Mouse (Mus musculus): ENCODE results near the gene Slfn5. TPM values are rescaled to one million over a fixed set of nuclear protein-coding genes. Genes with fewer than 3 reads are reported as not detected.
A peak's percentile ranks its signal among the peaks of the same experiment; 100 is the strongest.

The Slfn5 gene
- total and polyA plus RNA-seq, 3 experiments, result 0.07 to 0.17 (median 0.11) TPM

DNA sequence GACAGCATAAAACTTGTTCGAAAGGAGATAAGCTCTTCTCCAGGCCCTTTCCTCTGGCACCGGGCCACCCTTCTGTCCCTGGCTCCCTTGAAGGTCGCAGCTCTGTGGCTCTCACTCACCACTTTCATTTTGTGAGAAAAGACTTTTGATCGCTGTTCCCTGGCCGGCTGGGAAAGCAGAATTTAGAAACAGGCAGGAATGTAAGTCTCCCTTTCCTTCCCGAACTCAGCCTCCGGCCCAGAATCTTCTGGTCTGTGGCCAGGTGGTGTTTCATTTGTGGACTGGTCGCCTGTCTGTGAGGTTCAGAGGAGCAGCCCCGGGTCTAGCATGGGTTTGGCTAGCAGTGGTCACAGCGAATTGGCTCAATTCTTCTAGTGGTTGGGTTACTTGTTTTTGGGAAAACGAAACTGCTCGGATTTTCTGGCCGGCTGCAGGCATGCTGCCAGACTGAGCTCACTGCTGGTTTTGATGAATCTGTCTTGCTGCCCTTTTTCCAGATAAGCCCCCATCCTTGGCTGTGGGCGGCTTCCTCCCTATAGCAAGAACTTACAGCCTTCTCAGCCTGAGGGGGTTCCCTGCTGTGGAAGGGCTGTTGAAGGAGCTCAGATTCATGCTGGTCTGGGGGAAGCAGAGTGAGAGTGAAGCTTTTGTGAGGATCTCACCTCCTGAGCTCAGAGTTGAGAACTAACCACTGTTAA is 40.5 kb downstream of the Slfn5 start, which contains the start of gene Slfn9 (continued):
- 0 out of 2 replicates have a peak, but pooled peaks have one; percentile 17 for TF ChIP-seq ETS1 (conservative IDR thresholded peaks at IDR 0.05; ENCODE audit: low read depth, low read length)
- TF ChIP-seq CHD2 (IDR thresholded peaks at IDR 0.05; ENCODE audit: low read length), result 0 out of 2 replicates have a peak, but pooled peaks have one; percentile 34
- peak; percentile 62 for TF ChIP-seq SIN3A (IDR thresholded peaks at IDR 0.05; ENCODE audit: low read length)
- TF ChIP-seq POLR2A (IDR thresholded peaks at IDR 0.05; ENCODE audit: low read depth, low read length), result peak; percentile 40; the same call in 1 of the 2 replicates
- TF ChIP-seq TBP (conservative IDR thresholded peaks at IDR 0.05; ENCODE audit: low read depth, low read length), result no peak
- TF ChIP-seq ZMIZ1 (IDR thresholded peaks at IDR 0.05; ENCODE audit: low read depth, low read length), result no peak
- TF ChIP-seq CTCF (conservative IDR thresholded peaks at IDR 0.05 in 1 of 2, IDR thresholded peaks at IDR 0.05 in 1 of 2; ENCODE audit: low read depth in 2 of 2, low read length in 2 of 2), result no peak
- TF ChIP-seq TCF12 (IDR thresholded peaks at IDR 0.05; ENCODE audit: low read depth, low read length), result peak; percentile 59
- TF ChIP-seq IRF4 (IDR thresholded peaks at IDR 0.05; ENCODE audit: low read depth, low read length), result 0 out of 2 replicates have a peak, but pooled peaks have one; percentile 11
- no peak for TF ChIP-seq JUN (IDR thresholded peaks at IDR 0.05; ENCODE audit: insufficient read depth, low read depth, low read length)

DNA sequence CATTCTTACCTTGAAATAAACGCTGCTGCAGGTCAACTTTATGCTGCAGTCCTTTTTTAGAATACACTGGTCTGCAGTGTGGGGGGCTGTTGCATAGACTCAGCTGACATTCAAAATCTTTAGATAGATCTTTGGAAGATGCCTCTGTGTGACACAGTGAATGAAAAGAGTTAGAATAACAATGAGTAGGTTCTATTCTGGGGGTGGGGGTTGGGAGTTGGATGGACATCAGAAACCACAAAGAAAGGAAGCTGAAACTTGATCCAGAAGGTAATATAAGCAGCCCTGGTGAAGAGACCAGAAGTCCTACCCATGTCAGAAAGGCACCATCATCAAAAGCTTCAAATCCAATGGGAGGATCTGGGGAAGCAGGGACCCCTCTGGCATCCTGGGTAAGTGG is 62.2 kb downstream of the Slfn5 start:
- no peak for TF ChIP-seq PAX5 (IDR thresholded peaks at IDR 0.05; ENCODE audit: low read length)
- TF ChIP-seq NELFE (IDR thresholded peaks at IDR 0.05; ENCODE audit: low read depth, low read length), result no peak
- TF ChIP-seq RAD21 (IDR thresholded peaks at IDR 0.05; ENCODE audit: low read depth, low read length), result no peak
- in situ Hi-C loops (cut with MboI; ENCODE audit: low pct_ligation_motif_present, low pct_unique_long_range_greater_than_20kb, low sequenced_read_pairs), result no loop called here

More for the DNA sequence above, 62.2 kb downstream of the Slfn5 start:
- H3K79me2 ChIP-seq (replicated peaks; ENCODE audit: control insufficient read depth, extremely low read depth, insufficient read depth, poor library complexity, severe bottlenecking), result peaks cover 5% of the 10 kb centered on the region; the same call in 1 of the 2 replicates
- H3K9ac ChIP-seq (ENCODE audit: insufficient read depth, low read depth), result no peak overlapping the region
- H3K36me3 ChIP-seq (replicated peaks in 1 of 2; ENCODE audit: control insufficient read depth in 1 of 2, insufficient read depth in 1 of 2, low read length in 1 of 2), result peaks cover 4 to 15% of the 10 kb centered on the region in 2 experiments
- H3K9me3 ChIP-seq (replicated peaks; ENCODE audit: low read length), result peaks cover 6% of the 10 kb centered on the region
- H3K27ac ChIP-seq (ENCODE audit: insufficient read depth, low read depth), result no peak overlapping the region
- dilution Hi-C loops (cut with MboI; ENCODE audit: extremely low pct_ligation_motif_present, extremely low pct_unique_long_range_greater_than_20kb, low sequenced_read_pairs), result no loop called here
- DNase-seq (ENCODE audit: extremely low read depth), result no peak
- no peak overlapping the region for H3K4me2 ChIP-seq (ENCODE audit: insufficient read depth, low read depth, poor library complexity, severe bottlenecking)
- no peak overlapping the region for H3K4me3 ChIP-seq (replicated peaks in 1 of 3; ENCODE audit: low read depth in 2 of 3, low read length in 2 of 3, poor library complexity in 1 of 3)
- peaks cover 18 to 22% of the 10 kb centered on the region in 2 experiments; a peak in 3 of 4 replicates for H3K4me1 ChIP-seq (ENCODE audit: control insufficient read depth in 1 of 2, insufficient read depth in 2 of 2)
- H3K27me3 ChIP-seq (replicated peaks), result no peaks in the 10 kb centered on the region

Other genes starting within 250 kb of the Slfn5 start
- gene Cct6b, start 187.0 kb upstream of the Slfn5 start, total RNA-seq (2012; rRNA removed), result 0.25 and 0.64 TPM in 2 replicates
- 0.44 and 0.58 TPM in 2 replicates for gene Cct6b, start 187.0 kb upstream of the Slfn5 start, total RNA-seq (2014; rRNA removed)
- gene Cct6b, start 187.0 kb upstream of the Slfn5 start, polyA plus RNA-seq (2012; ENCODE audit: insufficient read length, low read depth), result 0.24 and 0.27 TPM in 2 replicates
- 32.4 and 39.9 TPM in 2 replicates for gene Zfp830, start 187.0 kb upstream of the Slfn5 start, total RNA-seq (2012; rRNA removed)
- gene Zfp830, start 187.0 kb upstream of the Slfn5 start, total RNA-seq (2014; rRNA removed), result 28.7 and 29.9 TPM in 2 replicates
- gene Zfp830, start 187.0 kb upstream of the Slfn5 start, polyA plus RNA-seq (2012; ENCODE audit: insufficient read length, low read depth), result 38.7 and 44.2 TPM in 2 replicates
- 45.2 and 63.5 TPM in 2 replicates for gene Lig3, start 170.2 kb upstream of the Slfn5 start, total RNA-seq (2012; rRNA removed)
- 40.9 and 45.7 TPM in 2 replicates for gene Lig3, start 170.2 kb upstream of the Slfn5 start, total RNA-seq (2014; rRNA removed)
- gene Lig3, start 170.2 kb upstream of the Slfn5 start, polyA plus RNA-seq (2012; ENCODE audit: insufficient read length, low read depth), result 97.4 and 101 TPM in 2 replicates
- gene Rffl, start 80.1 kb upstream of the Slfn5 start, total RNA-seq (2012; rRNA removed), result 14.8 and 16.5 TPM in 2 replicates
- 1.2 and 1.5 TPM in 2 replicates for gene Rffl, start 80.1 kb upstream of the Slfn5 start, total RNA-seq (2014; rRNA removed)
- 3.0 TPM in 2 replicates for gene Rffl, start 80.1 kb upstream of the Slfn5 start, polyA plus RNA-seq (2012; ENCODE audit: insufficient read length, low read depth)
- gene Rad51d, start 60.7 kb upstream of the Slfn5 start, total RNA-seq (2012; rRNA removed), result 27.2 and 35.5 TPM in 2 replicates
- gene Rad51d, start 60.7 kb upstream of the Slfn5 start, total RNA-seq (2014; rRNA removed), result 15.0 and 15.7 TPM in 2 replicates
- gene Rad51d, start 60.7 kb upstream of the Slfn5 start, polyA plus RNA-seq (2012; ENCODE audit: insufficient read length, low read depth), result 27.6 and 33.3 TPM in 2 replicates
- 0.08 TPM in 1 of 2 replicates, not detected in the other for gene Fndc8, start 59.2 kb upstream of the Slfn5 start, total RNA-seq (2012; rRNA removed)
- not detected in 2 replicates for gene Fndc8, start 59.2 kb upstream of the Slfn5 start, total RNA-seq (2014; rRNA removed)
- gene Fndc8, start 59.2 kb upstream of the Slfn5 start, polyA plus RNA-seq (2012; ENCODE audit: insufficient read length, low read depth), result 0.22 and 0.36 TPM in 2 replicates
- gene Nle1, start 42.9 kb upstream of the Slfn5 start, total RNA-seq (2012; rRNA removed), result 69.1 and 80.0 TPM in 2 replicates
- gene Nle1, start 42.9 kb upstream of the Slfn5 start, total RNA-seq (2014; rRNA removed), result 54.4 and 54.9 TPM in 2 replicates
- gene Nle1, start 42.9 kb upstream of the Slfn5 start, polyA plus RNA-seq (2012; ENCODE audit: insufficient read length, low read depth), result 107 and 135 TPM in 2 replicates
- 0.08 TPM in 1 of 2 replicates, not detected in the other for gene Unc45b, start 40.8 kb upstream of the Slfn5 start, total RNA-seq (2012; rRNA removed)
- gene Unc45b, start 40.8 kb upstream of the Slfn5 start, total RNA-seq (2014; rRNA removed), result 0.08 TPM in 1 of 2 replicates, not detected in the other
- gene Unc45b, start 40.8 kb upstream of the Slfn5 start, polyA plus RNA-seq (2012; ENCODE audit: insufficient read length, low read depth), result 0.19 and 0.26 TPM in 2 replicates
- gene Slfn9, start 40.5 kb downstream of the Slfn5 start, total RNA-seq (2012; rRNA removed), result 6.7 and 8.5 TPM in 2 replicates
- gene Slfn9, start 40.5 kb downstream of the Slfn5 start, total RNA-seq (2014; rRNA removed), result 6.3 and 6.4 TPM in 2 replicates
- gene Slfn9, start 40.5 kb downstream of the Slfn5 start, polyA plus RNA-seq (2012; ENCODE audit: insufficient read length, low read depth), result 11.5 and 12.4 TPM in 2 replicates
- gene Slfn8, start 69.5 kb downstream of the Slfn5 start, total RNA-seq (2012; rRNA removed), result 6.3 and 7.7 TPM in 2 replicates
- 3.3 and 3.4 TPM in 2 replicates for gene Slfn8, start 69.5 kb downstream of the Slfn5 start, total RNA-seq (2014; rRNA removed)
- gene Slfn8, start 69.5 kb downstream of the Slfn5 start, polyA plus RNA-seq (2012; ENCODE audit: insufficient read length, low read depth), result 3.5 and 4.1 TPM in 2 replicates
- gene Slfn2, start 113.8 kb downstream of the Slfn5 start, total RNA-seq (2012; rRNA removed), result 209 and 215 TPM in 2 replicates
- 211 and 241 TPM in 2 replicates for gene Slfn2, start 113.8 kb downstream of the Slfn5 start, total RNA-seq (2014; rRNA removed)
- gene Slfn2, start 113.8 kb downstream of the Slfn5 start, polyA plus RNA-seq (2012; ENCODE audit: insufficient read length, low read depth), result 112 TPM in 2 replicates
- gene Slfn1, start 165.5 kb downstream of the Slfn5 start, total RNA-seq (2012; rRNA removed), result not detected in 2 replicates
- gene Slfn1, start 165.5 kb downstream of the Slfn5 start, total RNA-seq (2014; rRNA removed), result not detected in 2 replicates
- gene Slfn1, start 165.5 kb downstream of the Slfn5 start, polyA plus RNA-seq (2012; ENCODE audit: insufficient read length, low read depth), result not detected in 2 replicates
- 0.04 TPM in 1 of 2 replicates, not detected in the other for gene Slfn4, start 223.8 kb downstream of the Slfn5 start, total RNA-seq (2012; rRNA removed)
- not detected in 2 replicates for gene Slfn4, start 223.8 kb downstream of the Slfn5 start, total RNA-seq (2014; rRNA removed)
- gene Slfn4, start 223.8 kb downstream of the Slfn5 start, polyA plus RNA-seq (2012; ENCODE audit: insufficient read length, low read depth), result 0.07 TPM in 1 of 2 replicates, not detected in the other
- gene Slfn3, start 240.0 kb downstream of the Slfn5 start, total RNA-seq (2012; rRNA removed), result 10.6 and 11.2 TPM in 2 replicates
- gene Slfn3, start 240.0 kb downstream of the Slfn5 start, total RNA-seq (2014; rRNA removed), result 19.5 and 21.4 TPM in 2 replicates
- 30.4 and 33.1 TPM in 2 replicates for gene Slfn3, start 240.0 kb downstream of the Slfn5 start, polyA plus RNA-seq (2012; ENCODE audit: insufficient read length, low read depth)